12 mouse cellular contexts compared by ENCODE assay signal in genomic region chr1:169139507-169139906, GRCm38 (mm10).
DNase-seq lines count a peak whose midpoint lies in the region; ATAC-seq lines count a peak whose summit lies in the region.
"Had no signal": no experiment of that assay in that cellular context is flagged by ENCODE, and none has a peak within 500 bp of the region (broad histone marks: within the 10 kb centered on the region; RNA-seq: fewer than 3 reads in every experiment).

No protein-coding gene starts in this region.

- no peak overlapping the region for H3K4me3 ChIP-seq in midbrain, embryonic 11.5 days (ENCODE audit: low read depth, low read length)
- H3K4me3 ChIP-seq in midbrain, embryonic 10.5 days, result no peak overlapping the region
- H3K4me3 ChIP-seq in kidney, embryonic 14.5 days (ENCODE audit: low read length), result no peak overlapping the region
- H3K4me3 ChIP-seq: limb, embryonic 12.5 days; lung, embryonic 15.5 days; myocyte; stomach, embryonic 15.5 days had no signal

- no peak overlapping the region for H3K9ac ChIP-seq in midbrain, embryonic 11.5 days (ENCODE audit: low read length)
- H3K9ac ChIP-seq in kidney, embryonic 14.5 days (ENCODE audit: low read depth, low read length), result no peak overlapping the region
- H3K9ac ChIP-seq: limb, embryonic 12.5 days; lung, embryonic 15.5 days; stomach, embryonic 15.5 days had no signal

- no peaks in the 10 kb centered on the region for H3K36me3 ChIP-seq in midbrain, embryonic 11.5 days (ENCODE audit: control insufficient read depth, insufficient read depth, low read length)
- H3K36me3 ChIP-seq in midbrain, embryonic 10.5 days, result no peaks in the 10 kb centered on the region
- no peaks in the 10 kb centered on the region for H3K36me3 ChIP-seq in kidney, embryonic 14.5 days (ENCODE audit: control insufficient read depth, insufficient read depth, low read length)
- H3K36me3 ChIP-seq: limb, embryonic 12.5 days; lung, embryonic 15.5 days; stomach, embryonic 15.5 days had no signal

- no peaks in the 10 kb centered on the region for H3K9me3 ChIP-seq in midbrain, embryonic 11.5 days (ENCODE audit: control insufficient read depth, low read length)
- no peaks in the 10 kb centered on the region; the same call in 1 of the 2 replicates for H3K9me3 ChIP-seq in midbrain, embryonic 10.5 days (replicated peaks)
- no peaks in the 10 kb centered on the region; the same call in 1 of the 2 replicates for H3K9me3 ChIP-seq in kidney, embryonic 14.5 days (ENCODE audit: control insufficient read depth, low read length)
- H3K9me3 ChIP-seq: limb, embryonic 12.5 days; lung, embryonic 15.5 days; stomach, embryonic 15.5 days had no signal

- DNase-seq in cerebellum, postnatal 36 days, result peak; percentile 8 to 16
- DNase-seq in cerebellum, adult 9-11 months, result no peak
- DNase-seq in midbrain, embryonic 11.5 days (ENCODE audit: low spot score, missing footprints), result peak; percentile 81
- DNase-seq in midbrain, embryonic 10.5 days (ENCODE audit: low spot score), result no peak
- DNase-seq in retina, postnatal 1 day, result peak; percentile 2
- DNase-seq in lung, postnatal 36 days, result no peak
- no peak for DNase-seq in left cerebral cortex, adult 18-20 months (ENCODE audit: low spot score in 2 of 2)

- no peak overlapping the region for H3K4me2 ChIP-seq in midbrain, embryonic 11.5 days
- H3K4me2 ChIP-seq in kidney, embryonic 14.5 days (replicated peaks; ENCODE audit: low read depth, low read length), result no peak overlapping the region
- H3K4me2 ChIP-seq: limb, embryonic 12.5 days; lung, embryonic 15.5 days; stomach, embryonic 15.5 days had no signal

- peaks cover 2% of the 10 kb centered on the region; the same call in 1 of the 2 replicates for H3K4me1 ChIP-seq in midbrain, embryonic 11.5 days (ENCODE audit: control insufficient read depth, insufficient read depth, low read length)
- H3K4me1 ChIP-seq in midbrain, embryonic 10.5 days, result peaks cover 3% of the 10 kb centered on the region
- peaks cover 14% of the 10 kb centered on the region; the same call in 1 of the 2 replicates for H3K4me1 ChIP-seq in kidney, embryonic 14.5 days (ENCODE audit: control insufficient read depth, insufficient read depth, low read length)
- H3K4me1 ChIP-seq: limb, embryonic 12.5 days; lung, embryonic 15.5 days; stomach, embryonic 15.5 days had no signal

- 65% methylated on average over 5 of the region's 5 CpGs for WGBS in midbrain, embryonic 11.5 days
- WGBS in midbrain, embryonic 10.5 days, result 80% methylated on average over 5 of the region's 5 CpGs
- WGBS in kidney, embryonic 14.5 days, result 61% methylated on average over 5 of the region's 5 CpGs

- no peak overlapping the region for H3K27ac ChIP-seq in midbrain, embryonic 11.5 days (ENCODE audit: low read depth, low read length)
- H3K27ac ChIP-seq in midbrain, embryonic 10.5 days (replicated peaks), result no peak overlapping the region
- H3K27ac ChIP-seq in kidney, embryonic 14.5 days (ENCODE audit: low read depth, low read length), result peak overlapping the region; percentile 37; the same call in 1 of the 2 replicates
- H3K27ac ChIP-seq: limb, embryonic 12.5 days; lung, embryonic 15.5 days; stomach, embryonic 15.5 days had no signal

- no peaks in the 10 kb centered on the region for H3K27me3 ChIP-seq in midbrain, embryonic 11.5 days (ENCODE audit: control insufficient read depth, insufficient read depth, low read length)
- no peaks in the 10 kb centered on the region for H3K27me3 ChIP-seq in midbrain, embryonic 10.5 days (ENCODE audit: low read depth, poor library complexity, severe bottlenecking)
- H3K27me3 ChIP-seq in kidney, embryonic 14.5 days (ENCODE audit: control insufficient read depth, insufficient read depth, low read length), result no peaks in the 10 kb centered on the region
- H3K27me3 ChIP-seq: limb, embryonic 12.5 days; lung, embryonic 15.5 days; stomach, embryonic 15.5 days had no signal

- ATAC-seq in midbrain, embryonic 11.5 days (ENCODE audit: low FRiP score), result peak; percentile 83
- no peak for ATAC-seq in kidney, embryonic 14.5 days (ENCODE audit: low FRiP score, low TSS enrichment)

Comparison
In these comparisons a context has a peak if more than half of its experiments do, and no peak if none do; other contexts are left out.
1. DNase-seq: peak in cerebellum, postnatal 36 days (2 of 2), midbrain, embryonic 11.5 days (single experiment) and retina, postnatal 1 day (single experiment); none in cerebellum, adult 9-11 months (single experiment), midbrain, embryonic 10.5 days (single experiment), lung, postnatal 36 days (single experiment) and left cerebral cortex, adult 18-20 months (0 of 2).